Mouse (Mus musculus): ENCODE results near the gene Sgms1. TPM values are rescaled to one million over a fixed set of nuclear protein-coding genes. Genes with fewer than 3 reads are reported as not detected.

Sgms1 gene
- total RNA-seq, 2 experiments from 2014 or later, result 37.0 to 45.7 TPM

DNA sequence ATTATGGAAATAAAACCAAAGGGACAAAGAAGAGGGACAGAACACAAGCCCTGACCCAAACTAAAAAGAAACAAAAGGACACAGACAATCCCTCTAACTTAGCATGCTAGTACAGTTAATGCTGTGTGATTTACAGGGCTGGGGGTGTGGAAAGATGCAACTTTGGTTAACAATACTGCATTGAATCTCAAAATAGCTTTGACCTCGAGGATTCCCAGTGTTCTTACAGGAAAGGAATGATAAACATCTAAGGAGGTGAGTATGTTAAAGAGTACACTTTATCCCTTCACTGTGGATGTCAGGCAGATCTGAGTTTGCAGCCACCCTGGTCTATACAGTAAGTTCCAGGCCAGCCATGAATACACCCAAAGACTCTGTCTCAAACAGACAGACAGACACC lies 194.7 kb downstream of the Sgms1 start:
- no peak for DNase-seq (ENCODE audit: extremely low spot score in 1 of 2, low spot score in 1 of 2)

DNA sequence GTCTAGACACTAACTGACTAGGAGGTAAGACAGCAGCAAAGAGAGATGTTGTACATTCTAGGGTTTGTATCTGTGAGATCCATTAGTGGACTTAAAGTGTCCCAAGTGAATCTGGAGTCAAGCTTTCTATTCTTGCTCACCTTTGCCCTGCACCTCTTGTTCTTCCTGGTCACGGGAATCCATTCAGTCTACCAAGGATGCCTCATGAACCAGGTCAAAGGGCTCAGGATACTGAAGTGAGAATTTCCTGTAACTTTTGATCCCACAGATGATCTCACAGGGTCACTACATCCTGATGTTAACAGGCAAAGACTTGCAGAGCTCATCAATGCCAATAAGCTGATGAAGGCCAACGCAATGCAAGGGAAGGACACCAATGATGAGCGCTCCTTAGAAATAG lies 195.4 kb downstream of the Sgms1 start:
- DNase-seq (ENCODE audit: extremely low spot score in 1 of 2, low spot score in 1 of 2), result no peak

DNA sequence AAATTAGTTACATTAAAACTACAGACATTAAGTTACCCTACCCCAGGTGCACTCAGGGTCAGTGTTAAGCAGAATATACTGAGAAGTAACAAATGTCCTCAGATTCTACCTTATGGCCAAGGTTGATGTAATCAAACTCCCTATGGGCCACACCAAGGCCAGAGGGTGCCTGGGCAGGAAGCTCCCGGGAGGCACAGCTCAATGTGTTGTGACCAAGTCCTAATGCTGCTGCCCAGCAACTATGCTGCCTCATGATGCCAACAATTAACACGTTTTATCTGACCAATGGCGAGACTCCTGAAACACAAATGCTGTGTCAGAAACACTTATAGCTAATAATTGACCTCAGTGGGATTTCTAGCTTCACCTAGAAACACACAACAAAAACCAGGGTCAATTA lies 197.9 kb downstream of the Sgms1 start:
- no peak for DNase-seq (ENCODE audit: extremely low spot score in 1 of 2, low spot score in 1 of 2)

DNA sequence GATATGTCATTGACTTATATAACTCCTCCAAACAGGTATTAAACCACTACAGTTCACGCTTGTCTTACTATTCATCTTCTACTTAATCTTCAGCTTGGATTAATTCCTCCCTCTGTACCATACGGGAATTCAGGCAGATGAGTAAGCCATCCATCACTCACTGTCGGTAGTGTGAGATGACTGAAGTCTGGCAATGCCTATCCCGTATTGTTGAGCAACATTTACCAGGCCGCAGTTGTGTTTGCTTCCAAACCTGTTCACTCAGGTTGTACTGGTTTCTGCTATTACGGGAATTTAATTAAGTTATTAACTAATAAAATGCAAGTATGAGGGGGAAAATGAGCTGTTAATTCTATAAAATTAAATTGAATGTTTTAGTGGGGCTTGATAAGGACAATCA lies 199.6 kb downstream of the Sgms1 start:
- no peak for DNase-seq (ENCODE audit: extremely low spot score in 1 of 2, low spot score in 1 of 2)

DNA sequence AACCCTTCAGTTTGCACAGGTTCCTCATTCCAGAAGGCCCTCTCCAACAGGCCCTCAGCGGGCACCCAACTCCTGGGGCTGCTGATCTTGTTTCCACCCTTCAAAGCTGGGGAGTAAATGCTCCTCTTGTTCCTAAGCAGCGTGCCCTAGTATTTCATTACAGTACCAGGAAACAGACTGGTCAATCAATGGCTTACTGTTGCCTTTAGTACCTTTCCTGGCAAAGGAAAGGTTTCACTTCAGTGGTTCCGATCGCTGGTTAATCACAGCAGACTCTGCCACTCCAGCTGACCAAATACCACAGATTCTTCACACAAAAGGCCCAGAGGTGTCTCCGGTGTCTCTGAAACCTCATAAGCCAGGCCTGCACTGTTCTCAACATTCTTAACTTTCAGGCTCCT lies 200.5 kb downstream of the Sgms1 start:
- DNase-seq (ENCODE audit: extremely low spot score in 1 of 2, low spot score in 1 of 2), result no peak

DNA sequence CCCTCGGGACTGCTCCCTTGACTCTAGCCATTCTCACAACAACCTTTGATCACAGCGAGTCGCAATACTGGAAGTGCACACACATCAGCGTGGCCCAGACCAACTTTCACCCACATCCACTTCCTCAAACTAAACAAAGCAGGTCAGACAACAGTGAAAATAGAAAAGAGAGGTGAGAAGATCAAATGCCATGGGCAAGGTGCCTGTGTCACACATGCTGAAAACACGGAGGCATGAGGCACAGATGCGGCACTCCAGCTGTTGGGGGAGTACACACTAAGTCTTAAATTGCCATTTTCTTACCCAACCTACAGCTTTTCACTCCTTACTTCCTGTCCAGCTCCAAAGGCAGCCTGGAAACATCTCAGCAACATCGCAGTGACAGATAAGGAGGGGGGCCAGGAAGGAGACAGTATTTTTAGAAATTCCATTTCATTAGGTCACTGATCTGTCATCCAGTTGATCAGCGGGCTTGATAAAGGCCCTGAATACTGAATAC lies 202.9 kb downstream of the Sgms1 start:
- DNase-seq (ENCODE audit: extremely low spot score in 1 of 2, low spot score in 1 of 2), result no peak

DNA sequence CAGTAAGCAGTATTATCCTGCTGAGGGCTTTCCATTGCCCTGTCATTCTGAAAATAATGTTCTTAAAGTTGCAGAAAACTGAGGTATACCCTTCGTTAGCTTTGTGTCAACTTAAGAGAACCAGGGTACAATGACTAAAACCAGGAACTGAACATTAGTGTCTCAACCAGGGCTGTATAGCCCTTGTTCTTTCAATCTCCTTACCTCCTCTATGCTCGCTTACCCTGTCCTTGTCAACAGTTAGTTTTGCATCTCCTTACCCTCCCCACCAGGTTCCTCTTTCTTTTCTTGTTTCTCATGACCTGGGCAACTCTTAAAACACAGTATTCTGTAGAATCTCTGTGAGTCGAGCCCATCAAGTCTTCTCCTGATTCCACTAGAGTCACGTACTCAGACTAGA lies 206.5 kb downstream of the Sgms1 start:
- DNase-seq (ENCODE audit: extremely low spot score in 1 of 2, low spot score in 1 of 2), result no peak

DNA sequence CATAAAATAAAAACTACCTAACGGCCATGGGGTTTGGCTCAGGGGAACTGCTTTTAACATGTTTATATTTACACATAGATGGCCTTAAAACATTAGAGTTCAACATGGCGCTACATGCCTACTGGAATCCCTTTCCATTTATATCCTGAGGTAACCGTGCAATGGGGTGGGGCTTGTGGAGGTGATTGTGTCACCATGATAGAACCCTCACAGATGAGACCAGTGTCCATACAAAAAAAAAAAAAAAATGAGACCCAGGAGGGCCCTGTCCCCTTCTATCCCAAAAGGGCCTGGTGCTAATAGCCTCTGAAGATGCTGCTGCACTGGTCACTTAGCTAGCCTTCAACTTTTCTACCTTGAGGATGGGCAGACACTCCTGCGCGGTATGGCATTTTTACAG lies 207.0 kb downstream of the Sgms1 start:
- DNase-seq (ENCODE audit: extremely low spot score in 1 of 2, low spot score in 1 of 2), result no peak

DNA sequence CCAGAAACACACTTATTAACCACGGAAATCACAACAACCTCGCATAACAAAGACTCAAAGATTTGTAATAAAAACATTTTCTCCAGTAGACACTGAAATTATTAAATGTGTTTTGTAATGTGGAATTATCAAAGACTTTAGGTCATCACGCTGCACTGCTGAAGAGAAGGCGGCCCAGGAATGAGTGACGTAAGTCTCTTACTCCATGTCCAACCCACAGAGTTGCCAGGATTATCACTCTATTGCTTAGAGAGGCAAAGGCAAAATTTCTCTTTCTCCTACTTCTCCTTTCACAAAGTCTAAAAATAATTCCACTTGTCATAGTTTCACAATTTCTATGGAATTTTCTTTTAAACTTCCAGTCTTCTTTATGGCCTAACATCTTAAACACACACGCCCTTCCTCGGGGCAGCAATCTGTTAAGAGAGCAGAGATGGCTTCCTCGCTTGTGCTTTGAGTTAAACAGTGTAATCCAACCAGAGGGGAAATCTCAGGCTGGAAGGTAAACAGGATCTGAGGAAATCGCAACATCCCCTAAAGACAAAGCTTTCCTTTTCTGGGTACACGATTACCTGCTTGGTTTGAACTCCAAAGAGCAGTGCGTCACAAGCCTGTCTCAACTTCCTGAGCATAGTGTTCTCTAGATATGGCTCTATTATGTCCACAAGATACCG lies 207.7 kb downstream of the Sgms1 start:
- no peak for DNase-seq (ENCODE audit: extremely low spot score in 1 of 2, low spot score in 1 of 2)

DNA sequence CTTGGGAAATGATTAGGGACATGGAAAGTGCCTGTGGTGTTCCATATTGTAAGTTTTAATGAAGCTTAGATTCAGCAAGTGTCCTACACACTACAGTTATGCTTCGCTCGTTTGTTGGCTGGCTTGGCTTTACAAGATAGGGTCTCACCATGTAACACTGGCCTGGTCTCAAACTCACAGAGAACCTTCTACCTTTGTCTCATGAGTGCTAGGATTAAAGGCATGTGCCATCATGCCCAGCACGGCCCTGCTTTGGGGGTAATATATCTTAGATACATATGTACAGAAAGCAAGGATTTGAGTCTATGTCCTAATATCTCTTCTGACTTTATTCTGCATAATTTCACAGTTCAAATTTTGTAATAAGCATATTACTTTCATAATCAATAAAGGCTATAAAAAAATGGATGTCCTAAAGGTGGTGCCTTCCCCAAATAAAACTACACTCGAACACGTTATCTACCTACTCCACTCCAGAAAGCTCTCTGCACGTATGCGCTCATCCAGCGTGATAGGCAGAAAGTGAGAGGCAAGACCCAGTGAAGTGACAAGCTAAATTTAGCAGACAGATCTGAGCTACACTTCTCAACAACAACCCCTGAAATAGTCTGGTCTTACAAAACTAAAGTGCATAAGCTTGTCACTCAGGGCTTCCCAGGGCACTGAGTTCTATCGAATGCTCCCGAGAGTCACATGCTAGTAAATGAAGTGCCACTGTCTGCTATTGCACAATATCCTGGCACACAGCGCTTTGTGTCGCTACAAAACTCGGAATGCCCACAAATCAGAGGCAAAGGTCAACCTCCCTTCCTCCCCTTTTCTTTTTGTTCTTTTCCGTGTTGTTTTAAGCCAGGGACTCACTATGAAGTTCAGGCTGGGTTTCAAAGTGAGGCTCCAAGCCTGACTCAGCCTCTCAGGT lies 208.5 kb downstream of the Sgms1 start:
- DNase-seq (ENCODE audit: extremely low spot score in 1 of 2, low spot score in 1 of 2), result no peak

DNA sequence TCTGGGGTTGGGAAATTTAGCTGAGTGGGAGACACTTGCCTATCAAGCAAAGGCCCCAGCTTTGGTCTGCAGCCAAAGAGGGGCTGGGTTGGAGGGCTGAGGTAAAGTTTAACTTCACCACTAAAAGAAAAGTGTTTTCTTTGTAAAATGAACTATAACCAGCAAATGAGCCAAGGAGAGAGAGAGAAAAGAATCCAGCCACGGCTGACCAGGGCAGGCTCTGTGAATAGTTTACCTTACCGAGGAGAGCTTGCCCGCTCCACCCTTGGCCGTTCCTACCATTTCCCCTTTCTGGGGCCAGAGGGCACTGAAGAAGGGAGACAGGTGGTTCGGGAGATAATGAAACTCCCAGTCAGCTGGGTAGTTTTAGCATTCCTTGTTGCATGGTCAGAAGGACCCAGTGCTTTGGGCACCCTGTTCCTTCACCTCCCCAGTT lies 209.5 kb downstream of the Sgms1 start:
- DNase-seq (ENCODE audit: extremely low spot score in 1 of 2, low spot score in 1 of 2), result no peak

DNA sequence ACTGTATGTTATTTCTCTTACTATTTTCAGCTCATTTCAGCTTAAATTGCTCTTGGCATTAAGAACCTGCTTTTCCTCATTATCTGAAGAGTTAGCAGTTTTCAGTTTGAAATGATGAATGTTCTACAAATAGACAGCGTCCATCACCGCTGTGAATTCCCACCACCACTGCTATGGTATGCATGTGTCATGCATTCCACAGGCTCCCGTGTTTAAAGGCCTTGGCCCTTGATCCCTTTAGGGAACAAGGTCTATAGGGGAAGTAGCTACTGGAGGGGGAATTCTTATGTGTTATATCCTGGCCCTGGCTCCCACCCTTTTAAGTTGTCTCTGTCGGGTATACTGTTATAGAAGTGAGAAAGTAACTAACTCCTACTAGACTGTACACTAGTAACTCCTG lies 210.0 kb downstream of the Sgms1 start:
- no peak for DNase-seq (ENCODE audit: extremely low spot score in 1 of 2, low spot score in 1 of 2)

DNA sequence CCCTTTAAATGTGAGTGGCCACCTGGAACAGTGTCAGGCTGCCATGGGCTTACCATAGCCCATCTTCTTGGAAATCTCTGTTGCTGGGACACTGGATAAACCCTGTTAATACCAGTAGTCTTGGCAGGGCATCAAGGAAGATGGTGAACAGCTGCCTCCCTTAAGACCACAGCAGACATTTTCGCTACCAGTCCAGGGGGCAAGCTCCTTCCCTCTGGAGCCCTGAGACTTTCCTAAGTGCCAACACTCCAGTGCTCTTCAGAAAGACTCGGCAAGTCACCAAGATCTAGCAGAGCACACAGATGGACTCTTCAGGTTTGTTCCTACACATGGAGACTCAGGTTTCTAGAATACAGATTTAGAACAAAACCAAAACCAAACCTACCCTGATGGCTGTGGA lies 211.4 kb downstream of the Sgms1 start:
- DNase-seq (ENCODE audit: extremely low spot score in 1 of 2, low spot score in 1 of 2), result no peak

DNA sequence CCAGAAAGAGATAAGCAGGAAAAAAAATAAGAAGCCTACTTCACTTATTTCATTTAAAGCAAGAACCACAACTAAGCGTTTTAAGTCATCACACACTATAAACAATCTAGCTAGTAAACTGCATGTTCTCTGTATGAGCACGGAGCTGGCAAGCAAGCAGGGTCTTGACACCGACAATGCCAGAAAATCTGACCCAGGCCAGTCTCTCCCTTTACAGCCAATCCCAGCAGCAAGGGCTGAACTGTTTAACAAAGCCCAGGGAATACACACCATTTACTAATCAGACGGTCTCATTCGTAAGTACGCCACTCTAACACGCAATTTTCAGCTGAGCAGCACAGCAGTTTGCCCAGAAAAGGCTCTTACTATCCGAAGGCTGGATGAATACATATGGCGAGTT lies 213.1 kb downstream of the Sgms1 start:
- DNase-seq (ENCODE audit: extremely low spot score in 1 of 2, low spot score in 1 of 2), result no peak

DNA sequence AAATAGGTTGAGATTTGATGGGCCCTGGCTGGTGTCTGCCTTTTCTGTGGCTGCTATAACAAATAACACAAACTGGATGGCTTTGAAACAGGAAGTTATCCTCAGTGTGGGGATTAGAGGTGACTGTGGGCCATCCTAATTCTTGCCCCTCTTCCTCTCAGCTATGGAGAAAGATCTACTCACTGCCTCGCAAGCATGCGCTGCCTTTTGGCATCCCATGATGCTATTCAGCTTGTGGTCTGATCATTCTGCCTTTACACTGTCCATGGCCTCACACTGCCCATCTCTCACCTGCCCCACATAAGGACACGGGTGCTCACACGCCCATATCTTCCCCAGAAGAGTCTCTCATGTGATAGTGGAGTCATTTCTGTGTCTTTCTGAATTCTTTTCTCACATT lies 213.5 kb downstream of the Sgms1 start:
- DNase-seq (ENCODE audit: extremely low spot score in 1 of 2, low spot score in 1 of 2), result no peak

DNA sequence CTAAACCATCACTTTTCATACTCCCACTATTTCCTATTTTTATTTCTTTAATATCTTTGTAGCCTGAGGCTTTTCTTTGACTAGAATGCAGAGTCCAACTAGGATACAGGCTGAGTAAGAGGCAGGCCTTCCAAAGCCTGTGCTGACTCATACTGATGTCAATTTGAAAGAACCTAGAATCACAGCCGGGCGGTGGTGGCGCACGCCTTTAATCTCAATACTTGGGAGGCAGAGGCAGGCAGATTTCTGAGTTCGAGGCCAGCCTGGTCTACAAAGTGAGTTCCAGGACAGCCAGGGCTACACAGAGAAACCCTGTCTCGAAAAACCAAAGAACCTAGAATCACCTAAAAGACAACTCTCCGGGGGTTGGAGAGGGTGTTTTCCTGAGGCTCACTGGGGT lies 214.5 kb downstream of the Sgms1 start:
- DNase-seq (ENCODE audit: extremely low spot score in 1 of 2, low spot score in 1 of 2), result no peak

DNA sequence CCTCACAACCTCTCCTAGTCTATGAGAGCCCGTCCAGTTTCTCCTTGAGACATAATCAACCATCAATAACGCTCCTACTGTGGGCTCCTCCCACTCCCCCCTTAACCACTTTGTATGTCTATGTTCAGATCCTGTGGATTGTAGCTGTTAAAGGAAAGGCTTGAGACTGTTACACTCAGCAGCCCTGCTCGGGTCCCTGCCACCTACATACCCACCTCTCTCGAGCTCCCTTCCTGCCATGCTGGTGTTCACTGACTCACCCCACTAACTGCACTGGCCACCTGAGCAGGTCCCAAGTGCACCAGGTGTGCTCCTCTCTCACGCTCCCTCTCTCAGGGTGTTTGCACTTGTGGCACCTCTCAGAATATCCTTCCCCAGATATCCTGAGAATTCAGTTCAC lies 215.0 kb downstream of the Sgms1 start:
- DNase-seq (ENCODE audit: extremely low spot score in 1 of 2, low spot score in 1 of 2), result no peak

DNA sequence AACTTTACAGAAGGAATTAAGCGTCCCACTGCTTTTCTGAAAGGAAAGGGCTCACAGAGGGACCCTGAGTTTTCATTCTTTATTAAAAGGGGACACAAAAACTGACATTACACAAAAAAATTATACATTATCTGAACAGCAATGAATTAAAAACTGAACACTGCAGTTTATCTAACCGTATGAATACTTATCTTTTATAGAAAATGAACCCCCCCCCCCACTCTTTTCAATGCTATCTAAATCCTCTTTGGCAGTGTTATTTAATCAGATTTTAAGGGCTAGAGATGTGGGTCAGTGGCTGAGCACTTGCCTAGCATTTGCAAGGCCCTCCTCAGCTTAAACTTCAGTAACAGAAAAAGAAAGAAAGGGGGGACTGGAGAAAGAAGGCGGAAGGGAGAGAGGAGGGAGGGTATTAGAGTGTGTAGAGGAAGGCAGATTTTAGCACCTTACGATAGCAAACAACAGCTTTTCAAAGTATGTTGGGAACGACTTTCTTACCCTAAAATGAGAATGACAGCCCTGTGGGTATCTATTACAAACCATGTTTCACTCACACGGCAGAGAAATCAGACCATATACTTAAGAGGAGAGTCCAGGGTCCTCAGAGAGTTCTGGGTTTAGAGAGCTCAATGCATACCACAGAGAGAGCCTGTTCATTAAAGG lies 215.9 kb downstream of the Sgms1 start:
- DNase-seq (ENCODE audit: extremely low spot score in 1 of 2, low spot score in 1 of 2), result no peak

DNA sequence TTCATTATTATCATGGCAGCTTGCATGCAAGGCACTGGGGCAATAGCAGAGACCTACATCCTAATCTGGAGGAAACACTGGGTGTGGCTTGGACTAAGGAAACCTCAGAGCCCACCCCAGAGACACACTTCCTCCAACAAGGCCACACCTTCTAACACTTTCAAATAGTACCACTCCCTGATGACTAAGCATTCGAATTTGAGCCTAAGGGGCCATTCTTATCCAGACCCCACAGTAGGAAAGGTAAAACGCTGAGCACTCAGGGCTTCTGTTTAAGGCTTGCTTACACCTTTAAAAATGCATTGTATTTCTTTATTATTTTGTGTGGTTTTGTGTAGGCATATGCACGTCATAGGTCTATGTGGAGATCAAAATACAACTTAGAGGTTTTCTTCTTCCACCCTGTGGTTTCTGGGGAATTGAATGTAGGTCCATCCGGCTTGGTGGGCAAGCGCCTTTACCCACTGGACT lies 217.0 kb downstream of the Sgms1 start:
- no peak for DNase-seq (ENCODE audit: extremely low spot score in 1 of 2, low spot score in 1 of 2)

DNA sequence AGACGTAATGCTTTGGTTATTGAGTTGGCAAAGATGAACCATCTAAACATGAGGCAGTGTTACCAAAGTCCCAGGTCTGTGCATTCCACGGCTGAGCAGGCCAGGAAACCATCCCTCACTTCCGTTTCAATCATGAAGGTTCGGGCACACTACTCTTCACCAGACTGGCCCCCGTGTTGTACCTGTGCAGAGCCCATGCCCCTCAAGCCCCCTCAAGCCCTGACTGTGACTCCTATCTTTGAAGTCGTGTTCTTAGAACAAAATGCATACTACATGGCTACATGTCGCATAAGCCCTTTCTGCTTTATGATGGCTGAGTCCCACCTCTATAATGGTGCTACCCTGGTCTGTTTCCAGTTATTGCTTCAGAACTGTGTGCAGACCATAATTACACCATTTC lies 217.5 kb downstream of the Sgms1 start:
- DNase-seq (ENCODE audit: extremely low spot score in 1 of 2, low spot score in 1 of 2), result no peak

Measured in layer of hippocampus, postnatal 25 days (tissue).